Mouse (Mus musculus) Patski (cell line): ENCODE measurements at regions not wholly inside any gene's neighbourhood (a gene's known extent, or its start where the extent isn't known, plus 50 kb on each side); places are given as distances from the start of the nearest gene placed in this dataset.

Experiments
- ATAC-seq: fragments of 100-300 bp; one replicate; pipeline ENCODE4 v1.8.0; 2021
- CTCF ChIA-PET: fragments of 350-600 bp; sonication (Branson Sonifier 250); formaldehyde crosslinking; loops from one replicate; lab custom pipeline; 2022; ENCODE audit warnings: inconsistent platforms; lab: Charles Lee
- POLR2A ChIA-PET: fragments of 350-600 bp; sonication (Branson Sonifier 250); formaldehyde crosslinking; loops from one replicate; lab custom pipeline; 2022; ENCODE audit warnings: antibody characterized with exemption, inconsistent platforms; lab: Charles Lee
- DNase-seq: peaks from one replicate; pipeline ENCODE4 v3.0.0-alpha.2; 2011; ENCODE audit warnings: low read depth, low spot score
- H3K27me3 ChIP-seq: fragments of 371-371 bp; one replicate; pipeline ENCODE4 v1.5.1; 2021
- CTCF ChIP-seq: fragments of 100-300 bp; IDR thresholded peaks from one replicate; pipeline ENCODE4 v1.5.1; 2021
- in situ Hi-C: fragments of 300-500 bp; cut with MboI; formaldehyde crosslinking; loops from 3 replicates; pipeline ENCODE4 v1.11.1; 2018; ENCODE audit warnings: low pct_unique_long_range_greater_than_20kb, mixed read lengths

DNA sequence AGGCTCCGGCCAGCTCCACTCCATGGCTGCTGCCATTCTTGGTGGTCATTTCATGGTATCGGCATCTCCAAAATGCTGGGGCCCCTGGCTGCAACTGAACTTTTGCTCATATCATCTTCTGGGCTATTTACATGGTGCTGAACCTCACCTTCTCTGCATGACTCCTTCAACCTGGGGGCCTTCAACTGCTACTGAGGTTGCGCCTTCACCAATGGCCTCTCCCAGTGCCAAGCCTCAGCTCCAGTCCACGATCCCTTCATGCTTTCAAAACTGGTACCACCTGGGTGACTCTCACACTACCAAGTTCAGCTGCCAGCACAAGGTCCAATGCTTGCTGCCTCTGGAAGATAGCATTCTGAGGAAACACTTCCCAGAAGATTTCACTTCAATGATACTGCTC lies 53.7 kb upstream of the Slc25a33 start:
- no peaks in the 10 kb centered on the region for H3K27me3 ChIP-seq
- DNase-seq (no peak), ATAC-seq (no peak)
- TF ChIP-seq CTCF = no peak
- CTCF ChIA-PET = interaction anchor here (1.1 kb wide), 1 partner anchor 9 kb away, joined by 4 read pairs; no protein-coding TSS in a partner anchor
- POLR2A ChIA-PET = no interaction called here
- in situ Hi-C loops = no loop called here
